Mouse (Mus musculus): ENCODE measurements around the gene Kank4.

- TF ChIP-seq CTCF (IDR thresholded peaks at IDR 0.05 in 2 of 3, conservative IDR thresholded peaks at IDR 0.05 in 1 of 3; ENCODE audit: control insufficient read depth in 1 of 3, insufficient read depth in 1 of 3, low read depth in 2 of 3, low read length in 3 of 3, poor library complexity in 1 of 3, severe bottlenecking in 1 of 3) (no peak), POLR2AphosphoS2 (IDR thresholded peaks at IDR 0.05; ENCODE audit: low read length) (no peak), EP300 (IDR thresholded peaks at IDR 0.05; ENCODE audit: low read depth in 1 of 2, low read length in 2 of 2) (no peak), JUND (IDR thresholded peaks at IDR 0.05; ENCODE audit: low read depth, low read length) (no peak)
Measured at GRCm38 (mm10) chr4:98816807-98817183, 542 bp downstream of the Kank4 start.
